Mouse (Mus musculus): Measurements from ENCODE around the gene Gm525. TPM values are rescaled to one million over a fixed set of nuclear protein-coding genes. Genes with fewer than 3 reads are reported as not detected.
"Not testable (repeated sequence)": the region's sequence is repeated elsewhere in the genome, so short reads cannot be mapped to it uniquely, and the experiment has no call there.

Gene Gm525
- total RNA-seq (2022), result not detected

DNA sequence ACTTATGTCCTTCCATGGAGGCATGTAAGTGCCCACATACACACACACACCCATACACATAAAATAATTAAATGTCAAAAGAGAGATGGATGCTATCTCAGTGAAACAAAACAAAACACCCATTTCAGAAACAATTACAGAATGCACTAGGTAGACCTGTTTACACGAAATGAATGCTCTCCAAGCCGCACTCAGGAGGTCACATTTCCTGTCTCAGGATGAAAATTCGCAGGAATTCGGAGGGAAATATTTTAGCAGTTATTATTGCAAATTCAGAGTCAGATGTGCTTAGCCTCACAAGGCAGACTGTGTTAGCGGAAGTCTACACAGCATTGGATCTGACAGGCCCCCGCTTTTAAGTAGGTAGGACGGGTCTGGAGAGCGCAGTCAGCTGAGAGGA is at the start of gene Gm525:
Gene Gm525, plus strand, starts transcription at position 301 of the 400 bp plus-strand sequence.
- DNase-seq (ENCODE audit: low spot score in 2 of 2), result no peak

DNA sequence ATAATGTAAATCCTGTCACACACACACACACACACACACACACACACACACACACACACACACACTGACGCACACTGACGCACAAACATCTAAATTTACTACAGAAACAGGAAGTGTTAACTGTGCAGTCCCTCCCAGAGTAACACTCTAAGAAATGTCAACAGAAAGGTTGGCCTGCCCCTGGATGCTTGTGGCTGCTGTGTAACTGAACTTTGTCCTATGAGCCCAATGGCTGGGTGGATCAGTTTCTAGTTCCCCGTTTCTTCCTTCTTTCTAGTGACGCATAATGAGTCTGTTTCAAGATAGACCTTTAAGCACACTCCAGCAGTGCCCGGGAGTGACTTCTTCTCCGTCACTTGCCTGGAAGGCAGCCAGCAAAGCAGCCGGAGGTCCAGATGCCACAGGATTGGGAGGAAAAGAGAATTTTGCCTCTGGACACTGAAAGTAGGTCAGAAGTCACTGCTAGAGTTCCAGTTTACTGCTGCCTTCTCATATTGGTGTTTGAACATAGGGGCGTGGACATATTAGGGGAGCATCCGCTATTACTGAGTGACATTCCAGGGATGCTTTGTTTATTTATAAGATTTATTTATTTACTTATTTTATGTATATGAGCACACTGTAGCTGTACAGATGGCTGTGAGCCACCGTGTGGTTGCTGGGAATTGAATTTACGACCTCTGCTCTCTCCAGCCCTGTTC is 49.3 kb upstream of the Gm525 start:
- DNase-seq (ENCODE audit: low spot score in 2 of 2), result no peak

DNA sequence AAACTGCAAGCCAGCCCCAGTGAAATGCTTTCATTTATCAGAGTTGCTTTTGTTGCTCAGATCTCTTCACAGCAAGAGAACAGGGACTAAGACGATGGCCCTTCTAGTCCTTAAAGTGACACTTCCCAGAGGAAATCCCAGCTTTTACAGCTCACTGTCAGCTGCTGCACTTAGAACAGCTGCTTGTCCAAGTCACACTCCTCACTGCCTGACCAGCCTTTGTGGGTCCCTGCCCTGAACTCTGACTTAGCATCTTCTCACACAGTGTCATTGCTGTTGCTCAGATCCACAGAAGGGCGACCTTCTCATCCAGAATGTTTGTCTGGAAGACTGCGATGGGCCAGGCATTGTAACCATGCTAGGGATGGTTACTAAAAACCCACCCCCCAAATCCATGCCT is 48.0 kb upstream of the Gm525 start:
- DNase-seq (ENCODE audit: low spot score in 2 of 2), result no peak

DNA sequence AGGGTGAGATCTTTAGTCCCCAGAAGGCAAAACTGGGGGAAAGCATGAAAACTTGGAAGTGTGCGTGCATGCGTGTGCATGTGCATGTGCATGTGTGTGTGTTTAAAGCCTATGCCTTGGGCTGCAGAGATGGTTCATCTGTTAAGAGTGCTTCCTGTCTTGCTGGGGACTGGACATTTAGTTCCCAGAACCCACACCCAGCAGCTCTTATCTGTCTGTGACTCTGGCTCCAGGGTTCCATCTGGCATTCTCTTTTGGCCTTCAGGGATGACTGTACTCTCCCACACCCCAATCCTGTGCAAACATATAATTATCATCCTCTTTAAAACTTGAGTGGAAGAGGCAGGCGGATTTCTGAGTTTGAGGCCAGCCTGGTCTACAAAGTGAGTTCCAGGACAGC is 47.5 kb upstream of the Gm525 start:
- no peak for DNase-seq (ENCODE audit: low spot score in 2 of 2)

DNA sequence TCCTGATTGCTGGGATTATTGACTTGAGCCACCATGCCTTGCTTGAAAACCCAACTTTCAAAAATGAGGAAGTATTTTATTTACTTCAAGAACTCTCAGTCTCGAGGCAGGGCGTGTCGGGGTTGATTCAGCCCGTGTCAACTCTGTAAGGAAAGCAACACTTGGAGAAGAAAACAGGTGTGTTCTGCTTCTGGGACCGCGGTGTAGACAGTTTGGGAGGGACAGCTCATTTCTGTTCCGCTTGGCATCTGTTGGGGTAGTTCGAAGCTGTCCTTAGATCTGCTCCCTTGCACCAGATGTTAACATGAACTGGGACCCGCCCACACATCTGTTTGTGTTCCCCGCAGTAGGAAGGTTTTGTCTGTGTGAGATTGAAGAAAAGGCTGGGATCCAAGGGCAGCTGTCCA is 45.7 kb upstream of the Gm525 start:
- no peak for DNase-seq (ENCODE audit: low spot score in 2 of 2)

DNA sequence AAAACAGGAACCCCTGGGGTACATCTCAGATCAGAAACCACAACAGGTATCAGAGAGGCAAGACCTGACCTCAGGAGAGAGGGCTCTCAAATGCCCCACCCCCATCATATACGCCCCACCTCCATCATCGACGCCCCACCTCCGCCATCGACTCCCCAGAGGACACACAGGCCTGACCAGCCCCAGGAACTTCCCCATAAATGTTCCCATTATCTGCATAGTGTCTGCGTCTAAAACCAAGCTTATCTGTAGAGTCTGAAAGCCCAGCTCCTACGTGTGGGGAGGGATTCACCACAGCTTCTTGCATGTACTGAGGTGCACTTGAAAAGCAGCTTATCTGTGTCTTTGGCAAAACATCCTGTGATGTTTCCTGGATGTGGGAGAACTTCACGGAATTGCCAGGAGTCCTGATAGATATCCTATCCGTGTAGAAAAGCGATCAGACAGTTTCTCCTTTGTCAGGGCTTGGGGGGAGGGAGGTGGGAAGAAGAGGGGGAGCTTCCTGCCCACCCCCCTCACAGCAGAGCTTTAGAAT is 44.7 kb upstream of the Gm525 start:
- no peak for DNase-seq (ENCODE audit: low spot score in 2 of 2)

DNA sequence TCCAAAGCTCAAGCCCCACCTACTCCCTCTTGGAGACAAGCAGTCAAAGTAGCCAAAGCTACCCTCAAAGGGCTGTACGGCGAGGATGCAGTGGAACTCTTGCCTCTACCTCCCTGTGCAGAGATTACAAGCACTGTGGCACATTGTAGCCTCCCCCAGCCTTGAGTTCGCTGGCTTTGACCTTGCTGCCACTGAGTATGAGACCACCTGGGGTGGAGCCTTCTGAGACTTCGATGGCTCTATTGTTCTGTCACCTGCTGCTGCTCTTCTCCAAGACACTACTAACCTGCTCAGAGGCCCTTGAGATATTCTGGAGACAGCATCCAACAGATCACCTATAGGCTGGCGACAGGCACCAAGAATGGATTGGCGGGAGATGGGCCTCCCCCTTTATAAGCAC is 43.1 kb upstream of the Gm525 start:
- DNase-seq (ENCODE audit: low spot score in 2 of 2), result no peak

DNA sequence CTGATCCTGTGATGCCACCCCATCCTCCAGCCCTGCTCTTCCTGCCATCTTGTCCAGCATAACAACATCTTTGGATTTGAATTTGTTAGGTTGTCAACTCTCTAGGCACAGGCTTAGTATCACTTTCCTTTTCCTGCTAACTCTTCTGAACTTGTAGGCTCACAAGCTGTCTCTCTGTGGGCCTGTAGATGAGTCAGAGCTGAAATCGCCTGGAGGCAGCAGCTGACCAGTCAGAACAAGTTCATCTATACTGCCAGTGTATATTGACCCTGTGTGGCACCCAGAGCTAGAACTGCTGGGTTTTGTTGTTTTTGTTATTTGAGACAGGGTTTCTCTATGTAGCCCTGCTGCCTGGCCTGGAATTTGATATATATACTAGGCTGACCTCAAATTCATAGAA is 42.5 kb upstream of the Gm525 start:
- no peak for DNase-seq (ENCODE audit: low spot score in 2 of 2)

DNA sequence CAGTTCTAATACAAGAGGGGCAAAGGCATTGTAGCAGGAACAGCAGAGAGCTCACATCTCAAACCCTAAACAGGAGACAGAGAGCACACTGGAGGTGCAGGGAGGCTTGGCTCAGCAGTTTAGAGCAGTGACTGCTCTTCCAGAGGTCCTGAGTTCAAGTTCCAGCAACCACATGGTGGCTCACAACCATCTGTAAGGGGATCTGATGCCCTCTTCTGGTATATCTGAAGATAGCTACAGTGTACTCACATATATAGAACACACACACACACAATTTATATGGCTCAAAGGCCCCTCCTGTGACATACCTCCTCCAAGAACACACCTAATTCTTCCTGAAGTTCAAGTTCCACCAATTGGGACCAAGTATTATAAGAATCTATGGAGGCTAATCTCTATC is 39.0 kb upstream of the Gm525 start:
- no peak for DNase-seq (ENCODE audit: low spot score in 2 of 2)

DNA sequence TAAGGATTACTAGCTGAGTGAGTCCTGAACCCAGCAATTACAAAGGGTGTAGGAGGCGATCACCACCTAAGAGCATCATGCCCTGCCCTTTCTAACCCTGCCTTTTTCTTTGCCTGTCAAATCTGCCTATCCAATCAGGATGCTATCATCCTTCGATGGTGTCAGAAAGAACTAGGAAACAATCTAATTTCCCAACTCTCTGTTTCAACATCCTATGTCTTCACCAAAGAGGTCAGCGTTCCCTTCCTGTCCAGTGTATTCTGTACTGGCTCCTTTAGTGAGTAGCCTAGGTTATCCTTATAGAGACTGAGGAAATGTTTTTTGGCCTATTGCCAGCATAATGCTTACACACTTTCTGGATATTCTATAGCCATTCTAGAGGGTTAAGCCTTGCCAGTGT is 38.1 kb upstream of the Gm525 start:
- DNase-seq (ENCODE audit: low spot score in 2 of 2), result no peak

DNA sequence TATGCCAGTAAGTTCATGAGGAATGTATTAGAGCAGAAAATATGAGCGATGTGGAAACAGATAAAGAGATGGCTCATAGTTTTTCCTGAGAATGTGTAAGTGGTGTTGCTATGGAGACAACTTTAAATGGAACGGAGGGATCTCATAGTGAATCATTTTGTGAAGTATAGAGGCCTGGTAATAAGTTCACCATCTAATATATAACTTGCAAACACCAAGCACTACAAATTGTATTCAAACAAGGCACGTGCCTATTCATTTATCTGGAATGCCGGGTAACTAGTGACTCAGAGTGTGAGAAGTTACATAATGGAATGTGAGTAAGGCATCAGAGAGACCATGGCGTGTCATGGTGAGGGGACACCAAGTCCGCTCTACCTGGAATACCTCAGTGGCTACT is 35.1 kb upstream of the Gm525 start:
- no peak for DNase-seq (ENCODE audit: low spot score in 2 of 2)

DNA sequence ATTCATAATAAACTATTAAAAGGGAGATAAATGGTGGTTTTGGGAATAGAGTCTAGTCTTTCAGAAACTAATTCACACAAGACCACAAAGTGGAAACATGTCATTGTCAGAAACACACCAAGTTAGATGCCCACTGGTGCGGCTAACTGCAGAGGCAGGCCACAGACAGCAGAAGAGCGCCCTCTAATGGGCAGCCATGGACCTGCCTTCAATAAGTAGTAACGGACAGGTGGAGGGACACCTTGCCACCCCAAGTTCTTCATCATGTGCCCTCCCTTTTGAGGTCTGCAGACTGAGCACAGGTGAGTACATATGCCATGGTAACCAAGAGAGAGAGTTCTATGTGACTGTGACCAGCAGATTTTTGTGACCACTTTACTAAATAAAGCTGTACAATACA is 34.3 kb upstream of the Gm525 start:
- peak; percentile 34 to 37 for DNase-seq (ENCODE audit: low spot score in 2 of 2)

DNA sequence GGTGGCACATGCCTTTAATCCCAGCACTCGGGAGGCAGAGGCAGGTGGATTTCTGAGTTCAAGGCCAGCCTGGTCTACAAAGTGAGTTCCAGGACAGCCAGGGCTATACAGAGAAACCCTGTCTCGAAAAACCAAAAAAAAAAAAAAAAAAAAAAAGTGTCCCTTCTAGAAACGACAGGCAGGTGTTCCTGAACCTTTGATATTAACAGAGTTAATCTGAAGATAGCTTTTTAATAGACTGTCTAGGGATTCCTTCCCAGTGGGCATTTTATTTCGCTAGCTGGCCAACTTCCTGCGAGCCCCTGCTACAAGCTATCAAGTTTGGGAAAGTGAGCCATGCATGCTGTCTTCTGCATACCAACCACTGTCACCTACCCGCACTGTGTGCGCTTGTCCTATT is 32.6 kb upstream of the Gm525 start:
- DNase-seq (ENCODE audit: low spot score in 2 of 2), result not testable (repeated sequence)

DNA sequence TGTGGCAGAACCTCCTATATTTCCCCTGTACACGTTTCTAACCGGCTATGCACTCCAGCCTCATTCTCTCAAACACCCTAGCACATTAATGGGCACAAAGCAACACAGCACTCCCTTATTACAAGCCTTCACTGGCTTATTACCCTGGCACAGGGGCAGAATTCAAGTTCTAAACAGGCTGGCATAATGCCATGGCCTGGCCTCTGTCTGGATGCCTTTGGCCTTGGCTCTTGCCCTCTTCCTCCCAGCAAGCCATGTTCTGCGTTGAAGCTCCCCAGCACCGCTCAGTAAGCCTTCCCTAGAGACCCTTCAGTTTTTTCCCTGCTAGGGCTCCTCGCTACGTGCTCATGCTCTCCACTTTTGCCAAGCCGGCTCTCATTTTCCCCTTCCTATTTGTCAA is 30.6 kb upstream of the Gm525 start:
- DNase-seq (ENCODE audit: low spot score in 2 of 2), result no peak

DNA sequence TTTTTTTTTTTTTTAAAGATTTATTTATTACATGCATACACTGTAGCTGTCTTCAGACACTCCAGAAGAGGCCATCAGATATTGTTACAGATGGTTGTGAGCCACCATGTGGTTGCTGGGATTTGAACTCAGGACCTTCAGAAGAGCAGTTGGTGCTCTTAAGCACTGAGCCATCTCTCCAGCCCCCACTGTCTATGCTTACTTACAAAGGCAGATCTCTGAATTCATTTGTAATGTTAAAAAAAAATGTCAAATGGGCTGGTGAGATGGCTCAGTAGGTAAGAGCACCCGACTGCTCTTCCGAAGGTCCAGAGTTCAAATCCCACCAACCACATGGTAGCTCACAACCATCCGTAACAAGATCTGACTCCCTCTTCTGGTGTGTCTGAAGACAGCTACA is 28.1 kb upstream of the Gm525 start:
- DNase-seq (ENCODE audit: low spot score in 2 of 2), result not testable (repeated sequence)

DNA sequence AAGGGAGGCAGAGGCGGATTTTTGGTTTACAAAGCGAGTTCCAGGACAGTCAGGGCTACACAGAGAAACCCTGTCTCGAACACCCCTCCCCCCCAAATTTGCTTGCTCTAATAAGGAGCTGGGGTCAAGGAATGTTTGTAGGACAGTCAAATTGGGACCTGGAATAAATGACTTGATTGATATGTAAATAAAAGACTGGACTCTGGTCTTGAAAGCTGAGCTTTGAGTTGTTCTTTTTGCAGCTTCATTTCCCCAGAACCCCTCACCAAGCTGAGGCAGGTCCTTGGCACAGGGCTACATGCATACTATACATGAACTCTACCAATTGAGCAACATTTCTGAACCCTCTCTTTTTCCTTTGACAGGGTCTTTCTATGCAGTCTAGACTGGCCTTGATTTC is 27.6 kb upstream of the Gm525 start:
- no peak for DNase-seq (ENCODE audit: low spot score in 2 of 2)

DNA sequence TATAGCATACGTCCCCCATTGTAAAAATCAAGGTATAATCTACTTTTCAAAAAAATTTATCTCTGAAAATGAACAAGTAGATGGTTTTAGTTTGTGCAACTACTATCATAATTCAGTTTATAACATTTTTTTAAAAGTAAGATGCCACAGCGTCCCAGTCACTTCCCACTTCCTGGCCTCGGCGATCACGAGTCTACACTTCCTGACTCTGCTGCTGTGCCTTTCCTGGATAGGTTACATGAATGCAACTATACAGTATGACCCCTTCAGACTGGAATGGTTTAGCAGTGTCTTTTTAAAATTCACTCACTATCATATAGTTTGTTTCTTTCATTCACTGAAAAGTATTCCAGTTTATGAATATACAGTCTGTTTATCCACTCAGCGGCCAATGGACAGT is 21.9 kb upstream of the Gm525 start:
- DNase-seq (ENCODE audit: low spot score in 2 of 2), result no peak

DNA sequence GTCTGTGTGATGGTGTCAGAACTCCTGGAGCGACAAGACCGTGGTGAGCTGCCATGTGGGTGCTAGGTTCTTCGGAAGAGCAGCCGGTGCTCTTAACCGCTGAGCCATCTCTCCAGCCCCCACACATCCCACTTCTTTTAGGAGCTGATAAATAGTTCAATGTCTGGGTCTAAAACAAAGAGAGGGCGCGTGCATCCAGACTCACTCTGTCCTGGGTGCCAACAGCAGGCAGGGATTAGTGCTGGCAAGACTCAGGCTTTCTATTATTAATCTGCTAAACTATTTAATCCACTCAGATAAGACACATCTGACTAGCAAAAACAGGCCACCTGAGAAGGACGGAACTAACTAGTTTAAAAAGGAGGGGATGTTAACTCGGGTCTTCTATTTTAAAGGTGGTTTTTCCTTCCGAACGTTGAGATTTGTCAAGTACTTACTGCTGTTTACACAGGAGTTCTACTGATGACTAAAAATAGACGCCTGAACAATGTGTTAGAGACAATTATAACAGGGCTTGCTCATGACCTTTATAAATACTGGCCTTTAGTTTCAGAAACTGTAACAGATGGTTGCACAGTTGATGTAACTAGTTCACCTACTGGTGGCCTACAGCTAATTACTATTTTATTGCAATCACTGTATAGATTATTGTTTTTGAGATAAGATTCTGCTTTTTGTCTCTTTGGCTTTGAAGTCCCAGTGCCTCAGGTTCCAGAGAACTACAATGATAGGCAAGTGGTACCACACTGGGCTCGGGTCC is 17.5 kb upstream of the Gm525 start:
- no peak for DNase-seq (ENCODE audit: low spot score in 2 of 2)

DNA sequence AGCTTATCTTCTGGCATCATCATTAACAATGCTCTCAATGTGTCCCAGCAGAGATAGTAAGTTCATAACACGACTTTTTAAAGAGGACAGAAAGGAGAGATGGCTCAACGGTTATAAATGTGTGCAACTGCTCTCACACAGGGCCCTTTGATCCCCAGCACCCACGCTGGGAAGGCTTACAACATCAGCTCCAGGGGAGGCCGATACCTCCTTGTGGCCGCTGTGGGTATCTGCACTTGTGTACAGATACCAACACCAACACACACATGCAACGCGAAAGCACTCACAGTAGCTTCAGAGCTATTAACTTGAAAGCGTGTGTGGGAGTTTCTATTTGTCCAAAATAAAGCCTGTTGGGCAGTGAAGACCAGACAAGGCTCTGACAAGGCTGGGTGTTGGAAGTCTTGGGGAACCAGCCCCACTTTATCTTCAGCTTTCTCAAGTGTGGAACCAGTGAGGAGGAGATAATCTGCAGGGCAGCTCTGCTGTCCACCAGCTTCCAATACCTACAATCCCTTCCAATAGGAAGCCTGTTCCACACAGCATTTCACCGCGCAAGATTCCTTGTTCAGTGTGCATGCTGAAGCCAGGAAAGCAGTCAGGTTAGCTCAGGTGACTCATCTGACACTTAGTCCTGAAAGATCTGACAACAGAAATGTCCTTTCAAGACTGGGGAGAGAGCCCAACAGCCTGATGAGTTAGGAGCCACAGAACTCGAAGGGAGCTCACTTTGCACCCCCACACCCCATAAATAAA is 14.9 kb upstream of the Gm525 start:
- DNase-seq (ENCODE audit: low spot score in 2 of 2), result no peak

DNA sequence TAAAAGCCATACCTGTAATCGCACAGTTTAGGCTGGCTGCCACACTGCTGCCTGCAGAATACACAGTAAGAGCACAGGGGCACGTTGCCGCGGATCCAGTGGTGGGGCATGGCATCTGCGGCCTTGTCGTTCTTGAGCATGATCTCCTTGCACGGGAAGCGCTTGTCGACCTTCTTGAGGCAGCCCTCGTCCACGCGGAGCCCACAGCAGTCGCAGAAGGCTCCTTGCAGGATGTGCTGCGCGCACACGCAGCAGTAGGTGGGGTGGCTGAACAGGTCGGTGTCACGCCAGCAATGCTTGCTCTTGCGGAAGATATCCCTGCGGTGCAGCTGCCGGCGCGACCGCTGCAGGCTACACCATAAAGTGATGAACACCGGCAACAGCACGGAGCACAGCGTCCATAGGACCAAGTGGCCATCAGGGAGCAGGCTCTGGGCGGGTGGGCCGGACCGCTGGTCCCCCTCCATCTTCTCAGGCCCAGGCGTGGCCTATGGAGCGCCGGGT is 13.7 kb upstream of the Gm525 start:
- peak; percentile 23 to 25 for DNase-seq (ENCODE audit: low spot score in 2 of 2)

DNA sequence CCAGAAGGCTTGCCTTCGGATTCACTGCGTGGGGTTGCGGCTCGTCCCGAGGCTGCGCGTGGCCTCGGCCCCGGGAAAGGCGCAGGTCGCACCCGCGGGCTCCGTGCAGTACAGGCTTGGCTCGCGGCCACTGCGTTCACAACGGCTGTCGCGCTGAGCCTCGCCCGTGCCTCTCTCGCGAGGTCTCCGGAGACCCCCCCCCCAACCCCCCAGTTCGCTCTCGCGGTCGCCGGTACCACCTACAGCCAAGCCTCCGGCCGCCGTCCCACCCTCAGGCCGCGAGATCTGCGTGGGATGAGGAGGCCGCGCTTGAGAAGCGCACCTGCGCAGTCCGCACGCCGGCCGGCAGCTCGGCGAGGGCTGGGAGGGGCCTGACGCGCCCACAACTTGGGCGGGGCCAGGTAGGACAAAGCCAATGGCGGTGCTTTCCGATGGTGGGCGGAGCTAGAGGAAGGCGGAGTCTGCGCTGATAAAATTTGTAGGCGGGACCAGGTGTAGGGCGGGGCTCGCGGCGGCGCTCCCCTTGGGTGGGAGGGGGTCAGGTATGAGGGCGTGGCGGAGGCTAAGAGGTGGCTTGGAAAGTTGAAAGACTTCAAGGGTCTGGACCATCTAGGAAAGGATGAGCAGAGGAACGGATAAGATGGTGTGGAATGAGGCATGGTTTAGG is 13.1 kb upstream of the Gm525 start:
- peak; percentile 74 to 93 for DNase-seq (ENCODE audit: low spot score in 2 of 2)
